Mouse (Mus musculus): Measurements from ENCODE around the gene Fmod. TPM values are rescaled to one million over a fixed set of nuclear protein-coding genes. Genes with fewer than 3 reads are reported as not detected.

The Fmod gene
- total RNA-seq, 2 experiments from 2014 or later, result 5.3 to 9.5 TPM

DNA sequence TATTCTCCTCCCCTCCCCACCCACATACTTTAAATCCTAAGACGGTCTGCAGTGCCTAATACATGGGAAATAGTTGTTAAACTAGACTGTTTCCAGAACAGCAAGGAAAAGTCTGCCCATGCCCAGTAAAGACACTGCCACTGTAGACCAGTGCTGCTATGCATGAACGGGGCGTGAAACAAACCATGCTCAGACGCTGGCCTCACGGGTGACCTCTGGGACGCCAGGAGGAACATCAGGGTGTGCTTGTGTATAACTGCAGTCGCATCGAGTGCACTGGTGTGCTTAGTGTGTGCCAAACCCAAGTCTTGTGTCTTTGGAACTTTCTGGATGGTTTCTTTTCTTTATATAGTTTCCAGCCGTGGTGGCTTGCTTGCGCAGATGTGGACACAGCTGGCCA is 37.6 kb downstream of the Fmod start:
- no peak for DNase-seq (ENCODE audit: low spot score in 2 of 2)

DNA sequence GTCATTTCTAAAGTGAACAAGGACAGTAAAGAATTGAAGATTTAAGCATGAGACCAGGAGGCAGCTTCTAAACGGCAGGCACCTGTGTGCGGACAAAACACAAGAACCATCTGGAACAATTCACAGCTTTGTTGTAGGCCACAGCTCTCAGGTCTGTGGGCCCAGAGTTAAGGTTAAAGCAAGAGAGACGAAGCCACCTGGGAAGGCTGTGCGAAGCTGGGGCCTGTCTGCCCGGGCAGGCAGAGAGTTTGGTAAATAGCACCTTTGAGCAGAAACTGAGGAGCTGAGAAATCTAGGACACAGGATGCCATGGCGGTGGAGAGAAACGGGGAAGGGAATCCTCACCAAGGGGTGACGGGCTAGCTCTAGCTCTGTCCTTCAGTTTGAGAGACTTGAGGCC is 38.5 kb downstream of the Fmod start:
- DNase-seq (ENCODE audit: low spot score in 2 of 2), result no peak

GRCm38 (mm10) chr1:134076789-134077188 is 39.7 kb downstream of the Fmod start:
- DNase-seq (ENCODE audit: low spot score in 2 of 2), result no peak

- DNase-seq (ENCODE audit: low spot score in 2 of 2), result peak; percentile 41 to 48
These were observed 40.5 kb downstream of the Fmod start for GRCm38 (mm10) chr1:134077389-134078060.

- peak in 1 of 2 experiments; percentile 47 for DNase-seq (ENCODE audit: low spot score in 2 of 2)
These were observed 41.2 kb downstream of the Fmod start for GRCm38 (mm10) chr1:134078061-134078795.

DNA sequence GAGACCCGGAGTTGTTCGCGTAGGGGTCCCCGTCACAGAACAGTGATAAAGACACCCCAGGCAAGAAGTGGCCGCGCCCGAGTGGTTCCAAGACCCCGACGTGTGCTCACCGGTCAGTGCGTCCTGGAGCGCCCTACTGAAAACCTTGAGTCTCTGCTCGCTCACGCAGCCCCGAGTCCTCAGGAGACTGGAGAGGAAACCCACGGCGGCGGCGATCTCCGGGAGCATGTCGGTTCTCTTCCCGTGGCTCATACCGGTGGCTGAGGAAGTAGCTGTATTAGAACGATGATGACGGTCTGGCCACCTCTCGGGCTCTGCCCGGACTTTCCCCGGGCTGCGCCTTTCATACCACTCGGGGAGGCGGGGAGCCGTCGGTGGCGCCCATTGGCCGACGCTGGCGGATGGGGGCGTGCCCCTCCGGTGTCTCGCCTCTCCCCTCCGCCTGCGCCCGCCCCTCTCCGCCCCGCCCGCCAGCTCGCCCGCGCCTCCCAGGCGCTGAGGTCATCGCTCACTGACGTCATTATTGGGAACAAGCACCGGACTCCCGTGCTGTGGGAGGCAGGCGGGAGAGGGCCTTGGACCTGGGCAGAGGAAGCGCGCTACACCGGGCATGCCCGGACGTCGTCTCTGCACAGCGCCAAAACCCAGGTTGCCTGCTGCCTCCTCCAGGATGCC is 41.9 kb downstream of the Fmod start, which contains the start of gene Btg2:
TSS of gene Btg2 (minus strand) at position 319 of the 675 bp plus-strand sequence.
- DNase-seq (ENCODE audit: low spot score in 2 of 2), result peak; percentile 93 to 95

DNA sequence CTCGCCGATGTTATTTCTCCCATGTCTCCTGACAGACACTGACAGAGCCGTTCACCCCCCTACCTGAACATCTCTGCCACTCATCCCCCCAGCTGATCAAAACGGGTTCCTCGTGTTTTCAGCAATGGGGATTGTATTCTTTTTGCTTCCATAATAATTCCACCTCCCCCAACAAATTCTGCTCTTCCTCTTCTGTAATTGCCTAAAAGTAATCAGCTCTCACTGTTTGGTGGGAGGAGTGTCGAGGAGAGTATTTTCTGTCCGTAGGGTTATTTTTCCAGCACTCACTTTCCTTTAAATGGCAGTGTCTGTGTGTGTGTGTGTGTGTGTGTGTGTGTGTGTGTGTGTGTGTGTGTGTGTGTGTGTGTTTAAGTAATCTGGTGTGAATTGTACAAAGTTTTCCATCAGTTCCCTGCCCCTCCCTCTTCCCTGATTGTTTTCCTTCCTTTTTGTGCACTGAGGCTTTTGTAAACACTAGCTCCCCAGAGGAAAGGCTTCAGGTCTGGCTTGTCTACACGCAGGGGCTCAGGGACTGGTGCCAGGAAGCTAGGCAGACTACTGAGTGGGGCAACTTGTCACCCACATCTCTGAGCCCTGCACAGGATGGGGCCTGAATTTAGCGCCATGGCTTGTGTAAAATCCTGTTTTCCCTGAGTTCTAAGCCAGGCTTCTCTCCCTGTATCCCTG is 42.6 kb downstream of the Fmod start:
- no peak for DNase-seq (ENCODE audit: low spot score in 2 of 2)

DNA sequence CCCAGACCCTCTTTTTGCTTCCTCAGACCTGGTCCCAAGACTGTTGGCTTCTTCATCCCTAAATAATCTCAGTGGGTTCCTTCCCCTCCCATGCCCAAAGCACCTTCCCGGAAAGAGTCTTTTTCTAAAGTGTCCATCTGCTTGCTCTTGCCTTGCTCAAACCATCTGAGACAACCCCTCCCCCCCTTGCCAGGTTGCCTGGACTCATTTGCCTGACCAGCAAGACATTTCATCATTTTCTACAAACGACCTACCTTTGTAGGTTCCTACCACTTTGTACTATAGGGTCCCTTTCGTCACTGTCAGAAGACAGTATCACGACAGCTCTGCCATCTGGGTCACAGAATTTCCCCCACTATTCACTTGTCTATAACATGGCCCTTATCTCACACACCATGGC is 43.4 kb downstream of the Fmod start:
- DNase-seq (ENCODE audit: low spot score in 2 of 2), result no peak

DNA sequence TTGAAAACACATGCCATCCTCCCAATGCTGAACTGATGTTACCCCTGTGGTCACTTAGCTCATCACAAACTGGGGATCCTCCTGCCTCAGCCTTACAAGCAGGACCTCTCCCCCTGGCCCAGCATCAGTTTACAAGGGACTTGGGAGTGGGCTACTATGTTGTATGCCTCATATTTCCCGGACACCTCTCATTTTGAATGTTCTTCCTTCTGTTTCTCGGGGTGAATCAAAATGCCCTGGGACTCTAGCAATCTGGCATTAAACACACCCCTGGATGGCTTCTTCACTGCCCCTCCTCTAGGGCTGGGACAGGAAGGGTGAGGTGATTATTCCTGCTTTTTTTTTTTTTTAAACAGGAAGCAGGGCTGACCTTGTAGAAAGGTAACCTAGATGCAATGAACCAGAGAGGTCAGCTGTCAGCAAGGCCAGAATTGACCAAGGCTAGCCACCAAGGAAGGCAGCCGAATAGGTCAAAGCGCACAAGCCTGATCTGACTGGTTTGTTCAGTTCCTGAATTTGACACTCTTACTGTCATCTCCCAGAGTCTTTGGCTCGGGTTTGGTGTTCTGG is 43.9 kb downstream of the Fmod start:
- DNase-seq (ENCODE audit: low spot score in 2 of 2), result no peak

GRCm38 (mm10) chr1:134082987-134083516 is 46.0 kb downstream of the Fmod start:
- peak; percentile 54 to 62 for DNase-seq (ENCODE audit: low spot score in 2 of 2)

- no peak for DNase-seq (ENCODE audit: low spot score in 2 of 2)
These were observed 46.6 kb downstream of the Fmod start for GRCm38 (mm10) chr1:134083676-134084075.

- DNase-seq (ENCODE audit: low spot score in 2 of 2), result no peak
These were observed 47.1 kb downstream of the Fmod start for GRCm38 (mm10) chr1:134084128-134084527.

- DNase-seq (ENCODE audit: low spot score in 2 of 2), result no peak
These were observed 49.0 kb downstream of the Fmod start for GRCm38 (mm10) chr1:134086017-134086416.

DNA sequence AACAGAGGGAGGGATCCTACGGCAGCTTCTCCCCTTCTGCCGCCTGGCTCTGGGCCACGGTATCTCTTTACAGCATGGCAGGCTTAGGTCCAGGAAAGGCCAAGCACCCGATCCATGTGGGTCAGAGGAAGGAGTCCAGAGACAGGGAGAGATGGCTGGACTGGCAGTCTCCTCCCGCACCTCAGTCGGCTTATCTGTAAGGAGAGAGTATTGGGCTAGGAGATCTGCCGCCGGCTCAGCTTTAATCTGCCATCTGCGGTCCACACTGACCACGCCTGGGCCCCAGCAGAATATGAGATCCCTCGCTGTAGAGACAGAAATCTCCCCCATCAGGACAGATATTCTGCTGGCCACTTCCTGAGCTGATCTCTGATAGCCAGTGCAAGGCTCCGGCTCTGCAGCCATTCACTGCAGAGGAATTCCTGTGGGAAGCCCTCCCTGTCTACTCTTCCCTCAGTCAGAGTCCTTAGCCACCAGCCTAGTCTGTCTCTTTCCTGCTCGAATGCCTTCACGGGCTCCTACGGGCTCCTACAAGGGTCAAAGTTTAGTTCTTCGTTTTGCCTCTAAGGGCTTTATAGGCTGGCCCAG is 49.9 kb downstream of the Fmod start:
- DNase-seq (ENCODE audit: low spot score in 2 of 2), result no peak

GRCm38 (mm10) chr1:134089074-134089473 is 52.0 kb downstream of the Fmod start:
- no peak for DNase-seq (ENCODE audit: low spot score in 2 of 2)

- DNase-seq (ENCODE audit: low spot score in 2 of 2), result no peak
These were observed 54.8 kb downstream of the Fmod start for GRCm38 (mm10) chr1:134091851-134092250.

DNA sequence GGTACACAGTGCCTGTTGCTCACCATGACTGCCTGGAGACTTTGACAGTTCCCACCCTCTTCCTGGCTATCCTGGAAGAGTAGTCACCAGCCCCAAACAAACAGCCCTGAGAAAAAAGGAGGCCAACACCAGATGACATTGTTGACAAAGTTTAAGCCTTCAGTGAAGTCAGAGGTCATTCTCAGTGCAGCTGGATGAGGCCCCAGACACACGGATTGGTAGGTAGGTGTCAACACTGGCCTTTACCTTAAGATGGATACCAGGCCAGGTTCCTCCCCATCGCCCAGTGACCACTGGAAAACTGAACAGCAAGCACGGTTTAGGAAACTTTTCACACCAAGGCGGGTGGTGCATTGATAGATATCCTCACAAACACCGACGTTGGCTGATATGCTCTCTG is 55.3 kb downstream of the Fmod start:
- no peak for DNase-seq (ENCODE audit: low spot score in 2 of 2)

- DNase-seq (ENCODE audit: low spot score in 2 of 2), result peak; percentile 78 to 83
These were observed 56.1 kb downstream of the Fmod start for GRCm38 (mm10) chr1:134092852-134093770.

DNA sequence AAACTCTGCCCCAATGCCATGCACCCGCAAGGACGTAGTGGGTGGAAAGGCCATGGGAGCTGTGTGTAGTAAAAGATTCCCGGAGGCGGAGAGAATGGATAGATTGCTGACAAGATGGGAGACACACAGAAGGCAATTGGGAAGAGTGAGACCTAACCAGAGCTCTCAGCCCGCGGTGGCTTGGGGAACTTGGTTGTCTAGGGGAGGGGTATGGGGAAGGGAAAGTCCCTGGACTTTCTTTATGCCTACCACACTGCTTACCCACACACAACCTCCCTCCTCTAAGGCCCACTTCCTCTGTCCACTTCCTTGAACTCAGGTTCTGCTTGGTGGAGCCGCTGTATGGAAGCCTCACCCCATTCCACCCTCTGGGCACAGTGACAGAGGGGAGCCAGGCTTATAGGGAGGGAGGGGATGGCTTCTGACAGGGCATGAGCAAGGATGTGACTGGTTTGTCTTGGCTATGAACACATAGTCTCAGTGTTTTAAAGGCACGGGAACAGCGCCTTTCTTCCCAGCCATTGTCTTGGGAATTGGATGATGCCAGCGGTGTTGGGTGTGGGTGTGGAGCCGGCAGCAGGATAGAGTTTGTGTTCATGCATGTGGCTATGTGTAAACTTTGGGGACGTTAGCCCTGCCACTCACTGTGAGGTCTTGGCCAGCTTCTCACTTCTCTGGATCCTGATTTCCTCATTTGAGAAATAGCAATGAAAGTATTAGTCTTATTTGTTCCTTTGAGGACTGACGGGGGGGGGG is 56.9 kb downstream of the Fmod start:
- no peak for DNase-seq (ENCODE audit: low spot score in 2 of 2)
